8 mouse cellular contexts compared by ENCODE assay signal in genomic region chr7:46840787-46841525, GRCm38 (mm10). TPM values are rescaled to one million over a fixed set of nuclear protein-coding genes. Genes with fewer than 3 reads are reported as not detected.
DNase-seq lines count a peak whose midpoint lies in the region; ATAC-seq and TF ChIP-seq lines count a peak whose summit lies in the region.

TSS of gene Ldha (plus strand) at chr7:46841475.

- no peak for DNase-seq in frontal cortex, adult 2 months (ENCODE audit: extremely low spot score in 1 of 2, low spot score in 1 of 2)
- no peak for DNase-seq in forebrain, postnatal 0 days
- no peak for DNase-seq in liver, postnatal 0 days
- no peak for DNase-seq in right cerebral cortex, postnatal 14 days
- no peak for DNase-seq in cerebellum, adult 11 months

- H3K4me1 ChIP-seq in forebrain, postnatal 0 days (ENCODE audit: insufficient read depth), result peaks cover 16% of the 10 kb centered on the region
- H3K4me1 ChIP-seq in hindbrain, embryonic 15.5 days (replicated peaks), result peaks cover 29% of the 10 kb centered on the region
- H3K4me1 ChIP-seq in liver, postnatal 0 days (ENCODE audit: insufficient read depth), result peaks cover 58% of the 10 kb centered on the region

- TF ChIP-seq EP300 in liver, postnatal 0 days (IDR thresholded peaks at IDR 0.05; ENCODE audit: low read depth), result no peak

- H3K36me3 ChIP-seq in forebrain, postnatal 0 days (ENCODE audit: insufficient read depth), result no peaks in the 10 kb centered on the region
- no peaks in the 10 kb centered on the region for H3K36me3 ChIP-seq in hindbrain, embryonic 15.5 days
- H3K36me3 ChIP-seq in liver, postnatal 0 days (replicated peaks; ENCODE audit: insufficient read depth, low read length), result no peaks in the 10 kb centered on the region

- no peak within 1 kb of the TSS for H3K4me3 ChIP-seq in forebrain, postnatal 0 days (ENCODE audit: low read depth, low read length)
- no peak within 1 kb of the TSS for H3K4me3 ChIP-seq in hindbrain, embryonic 15.5 days
- no peak within 1 kb of the TSS for H3K4me3 ChIP-seq in liver, postnatal 0 days (ENCODE audit: low read depth, low read length)

- ATAC-seq in frontal cortex, adult (ENCODE audit: low TSS enrichment), result no peak
- ATAC-seq in activated CD4-positive, CD25-positive, alpha-beta regulatory T cell, adult 4 months, result no peak
- no peak for ATAC-seq in forebrain, postnatal 0 days
- ATAC-seq in hindbrain, embryonic 15.5 days (ENCODE audit: low FRiP score, low read depth), result no peak
- ATAC-seq in liver, postnatal 0 days, result no peak

- 32% methylated on average over 6 of the region's 6 CpGs for WGBS in forebrain, postnatal 0 days
- WGBS in hindbrain, embryonic 15.5 days, result 34% methylated on average over 6 of the region's 6 CpGs
- 53% methylated on average over 6 of the region's 6 CpGs for WGBS in liver, postnatal 0 days (ENCODE audit: insufficient replicate concordance)

- no peaks in the 10 kb centered on the region for H3K9me3 ChIP-seq in forebrain, postnatal 0 days (ENCODE audit: low read length)
- no peaks in the 10 kb centered on the region for H3K9me3 ChIP-seq in hindbrain, embryonic 15.5 days
- no peaks in the 10 kb centered on the region for H3K9me3 ChIP-seq in liver, postnatal 0 days (ENCODE audit: low read length)

- no peak within 1 kb of the TSS for H3K9ac ChIP-seq in forebrain, postnatal 0 days
- H3K9ac ChIP-seq in hindbrain, embryonic 15.5 days, result no peak within 1 kb of the TSS
- no peak within 1 kb of the TSS for H3K9ac ChIP-seq in liver, postnatal 0 days (replicated peaks)

- H3K27ac ChIP-seq in forebrain, postnatal 0 days (ENCODE audit: low read depth, low read length), result no peak within 1 kb of the TSS
- H3K27ac ChIP-seq in hindbrain, embryonic 15.5 days (replicated peaks), result no peak within 1 kb of the TSS
- peak within 1 kb of the TSS; percentile 99 for H3K27ac ChIP-seq in liver, postnatal 0 days (ENCODE audit: low read depth)

- H3K4me2 ChIP-seq in forebrain, postnatal 0 days (ENCODE audit: low read depth), result no peak within 1 kb of the TSS
- no peak within 1 kb of the TSS for H3K4me2 ChIP-seq in hindbrain, embryonic 15.5 days
- H3K4me2 ChIP-seq in liver, postnatal 0 days (ENCODE audit: low read depth, low read length), result 0 out of 2 replicates have a peak within 1 kb of the TSS, but pooled peaks have one; percentile 1

- TF ChIP-seq CTCF in forebrain, postnatal 0 days (IDR thresholded peaks at IDR 0.05; ENCODE audit: low read depth), result no peak
- no peak for TF ChIP-seq CTCF in liver, postnatal 0 days (IDR thresholded peaks at IDR 0.05; ENCODE audit: low read depth)

- H3K27me3 ChIP-seq in forebrain, postnatal 0 days (ENCODE audit: insufficient read depth, low read length), result no peaks in the 10 kb centered on the region
- H3K27me3 ChIP-seq in hindbrain, embryonic 15.5 days, result no peaks in the 10 kb centered on the region
- no peaks in the 10 kb centered on the region for H3K27me3 ChIP-seq in liver, postnatal 0 days (ENCODE audit: insufficient read depth, low read length)

RNA-seq across cellular contexts. Expression of gene Ldha, which starts in this region (rescaled TPM):
- 323 and 354 TPM in 2 replicates for polyA plus RNA-seq in frontal cortex, adult 2 months (2012; rRNA removed)
- polyA plus RNA-seq in activated CD4-positive, CD25-positive, alpha-beta regulatory T cell, adult 4 months (2017; shearing (Covaris generic)), result 1,000 to 10,000 TPM; 1,036 to 1,248 TPM
- total RNA-seq in forebrain, postnatal 0 days (2014; rRNA removed), result 373 and 414 TPM in 2 replicates
- 753 and 790 TPM in 2 replicates for polyA plus RNA-seq in forebrain, postnatal 0 days (2015; fragmentation: Nextera tagmentation; extraction: Ambion mirVana)
- 696 and 729 TPM in 2 replicates for polyA plus RNA-seq in hindbrain, embryonic 15.5 days (2015; fragmentation: Nextera tagmentation; extraction: Ambion mirVana)
- 1,729 and 1,988 TPM in 2 replicates for polyA plus RNA-seq in liver, postnatal 0 days (2015; fragmentation: Nextera tagmentation; extraction: Ambion mirVana)
